In the genomic region with DNA sequence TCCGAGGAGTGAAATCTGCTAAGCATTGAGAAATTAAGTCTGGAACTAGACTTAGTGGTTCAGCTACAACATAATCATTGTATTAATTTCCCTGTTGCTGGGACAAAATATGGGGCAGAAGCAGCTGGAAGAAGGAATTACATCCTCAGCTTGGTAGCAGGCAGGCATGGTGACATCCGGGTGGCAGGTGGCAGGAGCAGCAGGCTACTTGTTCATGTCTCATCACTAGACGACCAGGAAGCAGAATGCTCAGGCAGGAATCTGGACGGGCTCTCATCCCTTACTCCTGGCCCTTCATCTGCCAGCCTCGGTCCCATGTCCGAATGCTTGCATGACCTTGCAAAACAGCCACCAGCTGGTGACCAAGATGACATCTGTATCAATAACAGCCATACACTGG, we compare ENCODE assay signal across 26 mouse cellular contexts. TPM values are rescaled to one million over a fixed set of nuclear protein-coding genes. Genes with fewer than 3 reads are reported as not detected.
DNase-seq lines count a peak whose midpoint lies in the region; TF ChIP-seq lines count a peak whose summit lies in the region.
"Had no signal": no experiment of that assay in that cellular context is flagged by ENCODE, and none has a peak within 500 bp of the region (broad histone marks: within the 10 kb centered on the region; RNA-seq: fewer than 3 reads in every experiment).

No protein-coding gene starts in this region.

- no peaks in the 10 kb centered on the region for H3K4me1 ChIP-seq in thymus, adult 2 months (replicated peaks; ENCODE audit: control insufficient read depth, insufficient read depth, low read length)
- H3K4me1 ChIP-seq: forebrain, embryonic 13.5 days; heart, embryonic 15.5 days; liver, embryonic 13.5 days had no signal

- no peak for DNase-seq in layer of hippocampus, adult 2 months (ENCODE audit: low spot score in 2 of 2)
- no peak for DNase-seq in layer of hippocampus, postnatal 36 days
- peak; percentile 49 to 67 for DNase-seq in cerebellum, adult 18-20 months
- DNase-seq in cerebellum, postnatal 10 days, result peak; percentile 66 to 74
- no peak for DNase-seq in retina, embryonic 14.5 days (ENCODE audit: low spot score)
- DNase-seq in thymus, adult 2 months, result no peak
- no peak for DNase-seq in urinary bladder, postnatal 14 days (ENCODE audit: low spot score)
- DNase-seq: adrenal gland, postnatal 25 days; gastrocnemius, postnatal 14 days; heart, postnatal 36 days; kidney, postnatal 14 days; liver, embryonic 13.5 days; lung, adult 18-20 months; lung, postnatal 10 days; retina, postnatal 1 day; right cerebral cortex, postnatal 25 days; spleen, adult 18-20 months; thymus, postnatal 25 days had no signal

- no peak for TF ChIP-seq POLR2A in thymus, adult 2 months (IDR thresholded peaks at IDR 0.05; ENCODE audit: control insufficient read depth, extremely low read depth, insufficient read depth, low read length, poor library complexity)

- no peaks in the 10 kb centered on the region for H3K27me3 ChIP-seq in thymus, adult 2 months (ENCODE audit: control insufficient read depth, insufficient read depth, low read length)
- H3K27me3 ChIP-seq: forebrain, embryonic 13.5 days; heart, embryonic 15.5 days; liver, embryonic 13.5 days had no signal

- H3K36me3 ChIP-seq in thymus, adult 2 months (ENCODE audit: control insufficient read depth, insufficient read depth, low read length), result no peaks in the 10 kb centered on the region

- H3K27ac ChIP-seq in layer of hippocampus, adult 2 months, result peak overlapping the region; percentile 76; the same call in 1 of the 2 replicates
- H3K27ac ChIP-seq in thymus, adult 2 months (ENCODE audit: control insufficient read depth, insufficient read depth, low read length), result no peak overlapping the region
- H3K27ac ChIP-seq: forebrain, embryonic 13.5 days; heart, embryonic 10.5 days; heart, embryonic 15.5 days; hindbrain, embryonic 12.5 days; hindbrain, postnatal 0 days; liver, embryonic 13.5 days; macrophage; midbrain, embryonic 13.5 days; neural tube, embryonic 13.5 days had no signal

- no peak overlapping the region for H3K4me3 ChIP-seq in layer of hippocampus, adult 2 months
- no peak overlapping the region for H3K4me3 ChIP-seq in thymus, adult 2 months (ENCODE audit: control insufficient read depth, insufficient read depth, low read length)
- H3K4me3 ChIP-seq: forebrain, embryonic 13.5 days; heart, embryonic 10.5 days; heart, embryonic 15.5 days; hindbrain, embryonic 12.5 days; liver, embryonic 13.5 days; midbrain, embryonic 13.5 days; neural tube, embryonic 13.5 days had no signal

- no peak for TF ChIP-seq CTCF in layer of hippocampus, adult 2 months (conservative IDR thresholded peaks at IDR 0.05)
- TF ChIP-seq CTCF in thymus, adult 2 months (IDR thresholded peaks at IDR 0.05; ENCODE audit: borderline replicate concordance, control insufficient read depth, extremely low read depth, insufficient read depth, low read length, poor library complexity), result no peak

- WGBS in thymus, adult 2 months, result 98% methylated on average over 6 of the region's 6 CpGs

RNA-seq across cellular contexts. Expression of a gene that starts 30.6 kb away (rescaled TPM):
- total RNA-seq in layer of hippocampus, adult 2 months (2021), result 10 to 100 TPM; 17.5 to 18.8 TPM
- total RNA-seq in layer of hippocampus, postnatal 36 days (2021), result 10 to 100 TPM; 15.0 to 21.7 TPM
- polyA plus RNA-seq in thymus, adult 2 months (2012; rRNA removed), result 10.2 and 12.4 TPM in 2 replicates

Comparison
In these comparisons a context has a peak if more than half of its experiments do, and no peak if none do; other contexts are left out.
1. DNase-seq: peak in cerebellum, adult 18-20 months (2 of 2) and cerebellum, postnatal 10 days (2 of 2); none in layer of hippocampus, adult 2 months (0 of 2), layer of hippocampus, postnatal 36 days (0 of 2), retina, embryonic 14.5 days (single experiment), thymus, adult 2 months (single experiment) and urinary bladder, postnatal 14 days (single experiment).